Mouse (Mus musculus): Measurements from ENCODE around the gene Ldhb. TPM values are rescaled to one million over a fixed set of nuclear protein-coding genes. Genes with fewer than 3 reads are reported as not detected.
"Not testable (repeated sequence)": the region's sequence is repeated elsewhere in the genome, so short reads cannot be mapped to it uniquely, and the experiment has no call there.

The Ldhb gene
- polyA plus RNA-seq, 1 experiment from 2014 or later, result 41.0 TPM

- 21% methylated on average over 12 of the region's 12 CpGs for WGBS (ENCODE audit: insufficient replicate concordance)
- Histone ChIP-seq H3K4me2 (no peak overlapping the region), H3K9me3 (replicated peaks) (no peaks in the 10 kb centered on the region), H3K4me3 (replicated peaks) (no peak overlapping the region), H3K4me1 (replicated peaks) (peaks cover 6% of the 10 kb centered on the region; the same call in 1 of the 2 replicates), H3K36me3 (no peaks in the 10 kb centered on the region), H3K9ac (no peak overlapping the region), H3K27ac (no peak overlapping the region), H3K27me3 (peaks cover 38% of the 10 kb centered on the region)
- no peak for ATAC-seq (ENCODE audit: low read depth)
- DNase-seq, result no peak
These were observed 3.9 kb upstream of the Ldhb start for GRCm38 (mm10) chr6:142511516-142512135.

GRCm38 (mm10) chr6:142508663-142509062 is 906 bp upstream of the Ldhb start:
- H3K4me2 ChIP-seq, result no peak overlapping the region
- H3K27me3 ChIP-seq, result peaks cover 41% of the 10 kb centered on the region
- no peaks in the 10 kb centered on the region for H3K9me3 ChIP-seq (replicated peaks)
- peaks cover 6% of the 10 kb centered on the region; the same call in 1 of the 2 replicates for H3K4me1 ChIP-seq (replicated peaks)
- ATAC-seq (ENCODE audit: low read depth) (no peak), DNase-seq (no peak)
- no peaks in the 10 kb centered on the region for H3K36me3 ChIP-seq
- no peak overlapping the region for H3K27ac ChIP-seq
- H3K9ac ChIP-seq, result no peak overlapping the region
- no peak overlapping the region for H3K4me3 ChIP-seq (replicated peaks)
- WGBS (ENCODE audit: insufficient replicate concordance), result 30% methylated on average over 4 of the region's 4 CpGs

GRCm38 (mm10) chr6:142507033-142507784 is 548 bp downstream of the Ldhb start:
- H3K9ac ChIP-seq, result peak overlapping the region; percentile 8
- 7% methylated on average over 30 of the region's 30 CpGs for WGBS (ENCODE audit: insufficient replicate concordance)

GRCm38 (mm10) chr6:142506338-142507032 is 1.3 kb downstream of the Ldhb start:
- Histone ChIP-seq H3K4me3 (replicated peaks) (peak overlapping the region; percentile 47), H3K27ac (no peak overlapping the region), H3K4me1 (replicated peaks) (peaks cover 6% of the 10 kb centered on the region; the same call in 1 of the 2 replicates), H3K27me3 (peaks cover 30% of the 10 kb centered on the region), H3K9ac (no peak overlapping the region), H3K4me2 (peak overlapping the region; percentile 64), H3K9me3 (replicated peaks) (no peaks in the 10 kb centered on the region), H3K36me3 (no peaks in the 10 kb centered on the region)
- DNase-seq (no peak), ATAC-seq (ENCODE audit: low read depth) (no peak)
- WGBS (ENCODE audit: insufficient replicate concordance), result 19% methylated on average over 10 of the region's 10 CpGs

More at GRCm38 (mm10) chr6:142507033-142507784, 548 bp downstream of the Ldhb start:
- Histone ChIP-seq H3K36me3 (no peaks in the 10 kb centered on the region), H3K4me3 (replicated peaks) (peak overlapping the region; percentile 47), H3K27ac (no peak overlapping the region), H3K27me3 (peaks cover 36% of the 10 kb centered on the region), H3K4me2 (peak overlapping the region; percentile 64), H3K9me3 (replicated peaks) (no peaks in the 10 kb centered on the region), H3K4me1 (replicated peaks) (peaks cover 6% of the 10 kb centered on the region; the same call in 1 of the 2 replicates)
- ATAC-seq (ENCODE audit: low read depth), result no peak; the same call in 1 of the 2 replicates
- no peak for DNase-seq

DNA sequence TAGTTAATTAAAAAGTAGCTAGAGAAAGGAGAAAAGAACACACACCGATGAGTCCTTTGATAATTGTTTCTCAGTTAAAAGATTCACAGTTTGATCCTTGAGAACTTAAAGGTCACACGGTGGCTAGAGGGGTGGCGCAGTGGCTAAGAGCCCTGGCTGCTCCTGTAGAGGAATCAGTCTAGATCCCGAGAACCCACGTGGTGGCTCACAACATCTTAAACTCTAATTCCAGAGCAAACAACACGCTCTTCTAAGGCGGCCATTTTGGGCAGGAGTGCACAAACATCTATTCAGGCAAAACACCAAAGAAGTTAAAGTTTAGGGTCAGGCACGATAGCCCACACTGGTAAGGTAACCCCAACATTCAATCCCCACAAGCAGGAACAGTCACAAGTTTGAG is 4.2 kb downstream of the Ldhb start:
- no peak overlapping the region for H3K4me3 ChIP-seq (replicated peaks)
- H3K4me2 ChIP-seq, result no peak overlapping the region
- peaks cover 19% of the 10 kb centered on the region for H3K27me3 ChIP-seq
- 67% methylated on average over 8 of the region's 8 CpGs for WGBS (ENCODE audit: insufficient replicate concordance)
- no peak overlapping the region for H3K27ac ChIP-seq
- H3K4me1 ChIP-seq (replicated peaks), result peaks cover 6% of the 10 kb centered on the region; the same call in 1 of the 2 replicates
- DNase-seq (no peak), ATAC-seq (ENCODE audit: low read depth) (no peak)
- no peaks in the 10 kb centered on the region for H3K9me3 ChIP-seq (replicated peaks)
- no peak overlapping the region for H3K9ac ChIP-seq
- no peaks in the 10 kb centered on the region for H3K36me3 ChIP-seq

GRCm38 (mm10) chr6:142502519-142503125 is 5.1 kb downstream of the Ldhb start:
- Histone ChIP-seq H3K9me3 (replicated peaks) (no peaks in the 10 kb centered on the region), H3K9ac (no peak overlapping the region), H3K4me2 (no peak overlapping the region), H3K4me3 (replicated peaks) (no peak overlapping the region), H3K27me3 (peaks cover 13% of the 10 kb centered on the region), H3K4me1 (replicated peaks) (no peaks in the 10 kb centered on the region; the same call in 1 of the 2 replicates), H3K27ac (no peak overlapping the region), H3K36me3 (no peaks in the 10 kb centered on the region; the same call in 1 of the 2 replicates)
- 72% methylated on average over 10 of the region's 10 CpGs for WGBS (ENCODE audit: insufficient replicate concordance)
- no peak for ATAC-seq (ENCODE audit: low read depth)
- DNase-seq, result no peak

- H3K27ac ChIP-seq; H3K36me3 ChIP-seq; H3K4me2 ChIP-seq; H3K9ac ChIP-seq; H3K27me3 ChIP-seq; DNase-seq; ATAC-seq (ENCODE audit: low read depth); H3K4me1 ChIP-seq (replicated peaks); H3K4me3 ChIP-seq (replicated peaks); H3K9me3 ChIP-seq (replicated peaks): not testable (repeated sequence)
- 79% methylated on average over 6 of the region's 6 CpGs for WGBS (ENCODE audit: insufficient replicate concordance)
These were observed 17.6 kb downstream of the Ldhb start for GRCm38 (mm10) chr6:142490114-142490513.

DNA sequence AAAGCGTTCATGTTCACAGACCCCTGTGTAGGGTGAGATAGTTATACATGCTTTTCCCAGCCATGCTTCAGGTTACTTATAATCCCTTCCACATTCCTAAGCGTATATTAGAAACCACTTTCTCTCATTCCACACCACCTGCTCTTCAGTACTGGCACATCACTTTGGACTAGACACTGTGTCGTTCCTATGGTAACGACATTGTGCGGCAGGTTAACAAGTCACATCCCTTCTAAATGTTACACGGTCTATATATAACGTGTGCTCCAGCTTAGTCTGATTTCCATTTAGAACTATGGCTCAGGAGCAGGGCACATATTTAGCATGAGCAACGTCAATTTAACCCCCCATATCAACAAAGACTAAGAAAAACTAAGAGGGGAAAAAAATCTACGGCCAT is 20.1 kb downstream of the Ldhb start:
- ATAC-seq (ENCODE audit: low read depth) (no peak), DNase-seq (no peak)
- H3K9ac ChIP-seq, result no peak overlapping the region
- H3K36me3 ChIP-seq, result no peaks in the 10 kb centered on the region
- no peaks in the 10 kb centered on the region for H3K27me3 ChIP-seq
- H3K4me2 ChIP-seq, result no peak overlapping the region
- no peaks in the 10 kb centered on the region for H3K9me3 ChIP-seq (replicated peaks)
- no peak overlapping the region for H3K27ac ChIP-seq
- H3K4me1 ChIP-seq (replicated peaks), result no peaks in the 10 kb centered on the region
- WGBS (ENCODE audit: insufficient replicate concordance), result 76% methylated on average over 9 of the region's 9 CpGs
- H3K4me3 ChIP-seq (replicated peaks), result no peak overlapping the region

DNA sequence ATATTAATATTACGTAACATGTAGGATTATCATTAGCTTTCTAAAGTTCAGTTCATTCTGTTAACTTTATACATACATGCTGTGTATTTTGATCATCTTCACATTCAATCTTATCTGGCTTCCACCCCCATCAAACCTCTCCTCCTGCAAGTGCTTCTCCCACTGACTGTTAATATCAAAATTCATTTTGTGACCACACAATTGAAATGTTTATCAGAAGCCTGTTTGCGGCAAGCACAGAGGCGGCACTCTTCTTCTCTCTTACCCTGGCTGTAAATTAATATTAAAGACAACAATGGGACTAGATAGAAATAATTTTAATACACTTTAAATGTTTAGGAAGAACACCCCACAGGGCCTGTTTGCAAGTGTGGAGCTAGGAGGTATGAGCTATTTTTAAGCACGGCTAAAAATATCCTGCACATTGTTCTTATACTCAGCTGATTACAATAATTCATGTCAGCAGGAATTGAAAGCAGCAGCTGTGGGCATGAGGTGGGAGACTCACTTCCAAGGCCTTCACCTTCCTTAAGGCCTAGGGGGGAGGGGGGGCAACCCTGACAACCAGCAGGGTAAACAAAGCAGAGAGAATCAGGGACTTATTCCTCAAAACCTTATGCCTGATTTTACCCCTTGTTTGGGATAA is 22.2 kb downstream of the Ldhb start:
- H3K27ac ChIP-seq, result no peak overlapping the region
- no peaks in the 10 kb centered on the region for H3K27me3 ChIP-seq
- no peaks in the 10 kb centered on the region for H3K9me3 ChIP-seq (replicated peaks)
- ATAC-seq (ENCODE audit: low read depth), result no peak
- no peak overlapping the region for H3K9ac ChIP-seq
- 77% methylated on average over 4 of the region's 4 CpGs for WGBS (ENCODE audit: insufficient replicate concordance)
- no peaks in the 10 kb centered on the region for H3K36me3 ChIP-seq
- no peak overlapping the region for H3K4me2 ChIP-seq
- no peak overlapping the region for H3K4me3 ChIP-seq (replicated peaks)
- no peaks in the 10 kb centered on the region for H3K4me1 ChIP-seq (replicated peaks)
- DNase-seq, result no peak

- Histone ChIP-seq H3K9me3 (replicated peaks) (no peaks in the 10 kb centered on the region), H3K4me1 (replicated peaks) (no peaks in the 10 kb centered on the region; the same call in 1 of the 2 replicates), H3K4me3 (replicated peaks) (no peak overlapping the region), H3K27me3 (no peaks in the 10 kb centered on the region), H3K9ac (no peak overlapping the region), H3K36me3 (no peaks in the 10 kb centered on the region), H3K4me2 (no peak overlapping the region), H3K27ac (no peak overlapping the region)
- ATAC-seq (ENCODE audit: low read depth) (no peak), DNase-seq (no peak)
- 62% methylated on average over 7 of the region's 7 CpGs for WGBS (ENCODE audit: insufficient replicate concordance)
These were observed 30.5 kb downstream of the Ldhb start for GRCm38 (mm10) chr6:142477239-142477638.

Measured in liver, embryonic 13.5 days (tissue).